Mouse (Mus musculus): ENCODE data around the gene Tnni3k. TPM values are rescaled to one million over a fixed set of nuclear protein-coding genes. Genes with fewer than 3 reads are reported as not detected.

The Tnni3k gene
- polyA plus RNA-seq, 1 experiment, result 0.74 TPM

DNA sequence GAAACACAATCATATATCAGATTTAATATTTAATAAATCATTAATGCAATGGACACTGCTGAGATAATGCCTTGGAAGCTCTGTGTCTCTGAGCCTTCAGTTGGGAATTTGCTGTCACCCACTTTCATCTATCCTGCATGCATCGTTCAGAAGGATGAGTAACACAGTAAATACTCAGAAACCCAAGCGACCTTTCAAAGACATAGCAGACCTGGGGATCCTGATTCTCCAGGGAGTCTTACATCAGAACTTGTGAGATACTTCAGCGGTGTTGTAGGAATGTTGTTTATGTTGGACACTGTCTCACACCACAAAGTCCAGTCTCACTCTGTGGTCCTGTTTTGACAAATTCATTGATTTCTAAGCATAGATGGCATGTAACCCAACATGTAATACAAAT, 294.1 kb downstream of the Tnni3k start:
- H3K27ac ChIP-seq (ENCODE audit: insufficient read depth, low read length), result no peak overlapping the region
- H3K4me1 ChIP-seq (ENCODE audit: control insufficient read depth, insufficient read depth, low read length), result no peaks in the 10 kb centered on the region
- TF ChIP-seq CTCF (IDR thresholded peaks at IDR 0.05; ENCODE audit: borderline replicate concordance, insufficient read depth, low read length) (no peak), POLR2A (IDR thresholded peaks at IDR 0.05; ENCODE audit: low read depth, low read length) (no peak)
- no peak overlapping the region for H3K4me3 ChIP-seq (ENCODE audit: insufficient read depth, low read length)

- TF ChIP-seq POLR2A (IDR thresholded peaks at IDR 0.05; ENCODE audit: low read depth, low read length) (no peak), CTCF (IDR thresholded peaks at IDR 0.05; ENCODE audit: borderline replicate concordance, insufficient read depth, low read length) (no peak)
- Histone ChIP-seq H3K27ac (ENCODE audit: insufficient read depth, low read length) (no peak overlapping the region), H3K4me1 (ENCODE audit: control insufficient read depth, insufficient read depth, low read length) (no peaks in the 10 kb centered on the region), H3K4me3 (ENCODE audit: insufficient read depth, low read length) (no peak overlapping the region)
These were observed 297.1 kb downstream of the Tnni3k start for GRCm38 (mm10) chr3:154758089-154758488.

- Histone ChIP-seq H3K4me3 (ENCODE audit: insufficient read depth, low read length) (no peak overlapping the region), H3K4me1 (ENCODE audit: control insufficient read depth, insufficient read depth, low read length) (no peaks in the 10 kb centered on the region), H3K27ac (ENCODE audit: insufficient read depth, low read length) (no peak overlapping the region; the same call in 1 of the 2 replicates)
- TF ChIP-seq CTCF (IDR thresholded peaks at IDR 0.05; ENCODE audit: borderline replicate concordance, insufficient read depth, low read length) (no peak), POLR2A (IDR thresholded peaks at IDR 0.05; ENCODE audit: low read depth, low read length) (no peak)
These were observed 300.0 kb downstream of the Tnni3k start for GRCm38 (mm10) chr3:154755225-154755624.

DNA sequence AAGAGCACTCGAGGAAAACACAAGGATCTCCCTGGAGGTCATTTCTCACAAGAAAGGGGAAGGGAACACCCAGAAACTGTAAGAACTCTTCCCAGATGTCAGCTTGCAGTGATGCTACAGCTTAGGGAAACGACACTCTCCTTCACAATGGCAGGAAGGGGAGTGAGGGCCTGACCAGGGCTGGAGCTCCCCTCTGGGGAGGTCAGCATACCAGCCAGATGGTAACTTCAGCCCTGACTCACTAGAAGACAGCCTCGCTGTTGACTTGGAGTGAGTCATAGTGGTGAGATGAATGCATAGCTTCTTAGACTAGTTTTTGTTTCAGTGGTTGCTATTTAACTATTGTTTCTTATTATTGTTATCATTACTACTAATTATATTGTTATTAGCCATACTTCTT, 300.7 kb downstream of the Tnni3k start:
- H3K27ac ChIP-seq (ENCODE audit: insufficient read depth, low read length), result peak overlapping the region; percentile 45; the same call in 1 of the 2 replicates
- H3K4me1 ChIP-seq (ENCODE audit: control insufficient read depth, insufficient read depth, low read length), result no peaks in the 10 kb centered on the region
- TF ChIP-seq CTCF (IDR thresholded peaks at IDR 0.05; ENCODE audit: borderline replicate concordance, insufficient read depth, low read length), result no peak
- TF ChIP-seq POLR2A (IDR thresholded peaks at IDR 0.05; ENCODE audit: low read depth, low read length), result no peak

DNA sequence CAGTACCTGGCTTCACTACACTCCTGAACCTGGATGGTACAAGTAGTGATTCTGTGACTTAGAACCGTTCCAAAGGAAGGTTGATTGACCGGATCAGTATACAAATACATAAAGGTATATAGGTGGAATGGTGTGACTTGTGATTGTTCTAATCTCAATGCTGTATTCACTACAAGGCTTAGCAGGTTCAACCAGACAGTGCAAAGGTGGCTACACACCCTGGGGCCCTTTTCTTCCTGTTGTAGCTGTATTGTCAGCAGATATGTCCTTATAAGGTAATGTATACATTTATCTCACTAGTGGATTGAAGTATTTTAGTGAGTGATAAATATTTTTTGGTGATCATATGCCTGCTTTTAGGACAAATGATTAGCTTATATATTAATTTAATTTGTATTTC, 310.9 kb downstream of the Tnni3k start:
- H3K27ac ChIP-seq (ENCODE audit: insufficient read depth, low read length), result no peak overlapping the region
- no peak overlapping the region for H3K4me3 ChIP-seq (ENCODE audit: insufficient read depth, low read length)
- no peaks in the 10 kb centered on the region for H3K4me1 ChIP-seq (ENCODE audit: control insufficient read depth, insufficient read depth, low read length)
- no peak for TF ChIP-seq CTCF (IDR thresholded peaks at IDR 0.05; ENCODE audit: borderline replicate concordance, insufficient read depth, low read length)
- no peak for TF ChIP-seq POLR2A (IDR thresholded peaks at IDR 0.05; ENCODE audit: low read depth, low read length)

More for the DNA sequence above, 300.7 kb downstream of the Tnni3k start:
- no peak overlapping the region for H3K4me3 ChIP-seq (ENCODE audit: insufficient read depth, low read length)

DNA sequence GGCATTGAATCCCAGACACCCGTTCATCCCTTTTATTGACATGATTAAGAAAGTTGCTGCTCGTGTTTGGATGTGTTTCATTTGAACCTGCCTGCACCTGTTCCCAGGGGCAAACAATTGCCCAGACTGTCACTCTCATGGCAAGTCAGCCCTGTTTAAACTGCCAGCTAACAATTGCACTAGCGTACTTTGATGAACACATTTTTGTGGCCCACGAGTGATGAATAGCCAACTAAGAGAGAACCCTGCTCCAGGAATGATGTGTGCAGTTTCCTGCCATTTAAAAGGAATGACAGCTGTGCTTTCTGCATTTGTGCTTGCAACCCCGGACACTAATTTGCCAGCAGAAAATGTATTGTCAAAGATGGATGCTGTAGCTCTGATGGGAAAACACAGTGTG, 312.3 kb downstream of the Tnni3k start:
- TF ChIP-seq CTCF (IDR thresholded peaks at IDR 0.05; ENCODE audit: borderline replicate concordance, insufficient read depth, low read length) (no peak), POLR2A (IDR thresholded peaks at IDR 0.05; ENCODE audit: low read depth, low read length) (no peak)
- Histone ChIP-seq H3K4me1 (ENCODE audit: control insufficient read depth, insufficient read depth, low read length) (no peaks in the 10 kb centered on the region), H3K27ac (ENCODE audit: insufficient read depth, low read length) (no peak overlapping the region), H3K4me3 (ENCODE audit: insufficient read depth, low read length) (no peak overlapping the region)

GRCm38 (mm10) chr3:154741496-154741895, 313.7 kb downstream of the Tnni3k start:
- Histone ChIP-seq H3K4me3 (ENCODE audit: insufficient read depth, low read length) (no peak overlapping the region), H3K27ac (ENCODE audit: insufficient read depth, low read length) (no peak overlapping the region), H3K4me1 (ENCODE audit: control insufficient read depth, insufficient read depth, low read length) (no peaks in the 10 kb centered on the region)
- TF ChIP-seq POLR2A (IDR thresholded peaks at IDR 0.05; ENCODE audit: low read depth, low read length) (no peak), CTCF (IDR thresholded peaks at IDR 0.05; ENCODE audit: borderline replicate concordance, insufficient read depth, low read length) (no peak)

Other genes with a start within 250 kb of the Tnni3k start
- 21.5 and 29.0 TPM in 2 replicates for gene Fpgt, start 38.0 kb upstream of the Tnni3k start, polyA plus RNA-seq (2011; ENCODE audit: insufficient read length, low read depth, missing spikeins)
- 1.1 and 1.3 TPM in 2 replicates for gene Lrriq3, start 38.0 kb upstream of the Tnni3k start, polyA plus RNA-seq (2011; ENCODE audit: insufficient read length, low read depth, missing spikeins)